Mouse (Mus musculus): ENCODE measurements around the gene Sh3bp1.

GRCm38 (mm10) chr15:78863154-78863553, 36.4 kb upstream of the Sh3bp1 start:
- TF ChIP-seq CTCF (IDR thresholded peaks at IDR 0.05; ENCODE audit: low read depth) (no peak), EP300 (optimal IDR thresholded peaks at IDR 0.05) (no peak)

All from stomach, postnatal 0 days (tissue).